Mouse (Mus musculus) brain, embryonic 18.5 days (tissue): ENCODE data around the gene Rpl6.

ENCODE experiments used
- DNase-seq: peaks from one replicate; pipeline ENCODE4 v3.0.0-alpha.2; 2012; ENCODE audit warnings: low read depth, low spot score

The Rpl6 gene

GRCm38 (mm10) chr5:121204132-121205089 is at the start of gene Rpl6:
TSS of gene Rpl6 (plus strand) at chr5:121204481.
- peak; percentile 80 for DNase-seq

GRCm38 (mm10) chr5:121156121-121156520 is 48.2 kb upstream of the Rpl6 start:
- DNase-seq, result no peak

- DNase-seq, result no peak
Observed at GRCm38 (mm10) chr5:121157017-121157416, 47.3 kb upstream of the Rpl6 start.

- no peak for DNase-seq
Observed at GRCm38 (mm10) chr5:121157489-121157888, 46.8 kb upstream of the Rpl6 start.

GRCm38 (mm10) chr5:121158966-121159365 is 45.3 kb upstream of the Rpl6 start:
- DNase-seq, result no peak

- DNase-seq, result no peak
Observed at GRCm38 (mm10) chr5:121162285-121162684, 42.0 kb upstream of the Rpl6 start.

GRCm38 (mm10) chr5:121162923-121163322 is 41.4 kb upstream of the Rpl6 start:
- DNase-seq, result no peak

GRCm38 (mm10) chr5:121166884-121167283 is 37.4 kb upstream of the Rpl6 start:
- DNase-seq, result no peak

- no peak for DNase-seq
Observed at GRCm38 (mm10) chr5:121169588-121169987, 34.7 kb upstream of the Rpl6 start.

GRCm38 (mm10) chr5:121172835-121173234 is 31.4 kb upstream of the Rpl6 start:
- no peak for DNase-seq

- no peak for DNase-seq
Observed at GRCm38 (mm10) chr5:121179077-121179857, 25.0 kb upstream of the Rpl6 start.

- DNase-seq, result no peak
Observed at GRCm38 (mm10) chr5:121183269-121183668, 21.0 kb upstream of the Rpl6 start.

GRCm38 (mm10) chr5:121184375-121184774 is 19.9 kb upstream of the Rpl6 start:
- DNase-seq, result no peak

- no peak for DNase-seq
Observed at GRCm38 (mm10) chr5:121184945-121185551, 19.2 kb upstream of the Rpl6 start.

GRCm38 (mm10) chr5:121187580-121188001 is 16.7 kb upstream of the Rpl6 start:
- DNase-seq, result no peak

GRCm38 (mm10) chr5:121188265-121188664 is 16.0 kb upstream of the Rpl6 start:
- no peak for DNase-seq

- DNase-seq, result no peak
Observed at GRCm38 (mm10) chr5:121189182-121189581, 15.1 kb upstream of the Rpl6 start.

GRCm38 (mm10) chr5:121190210-121190835 is 14.0 kb upstream of the Rpl6 start:
- DNase-seq, result no peak

GRCm38 (mm10) chr5:121190836-121191583 is 13.3 kb upstream of the Rpl6 start, which contains the start of gene Ptpn11:
TSS of gene Ptpn11 (minus strand) at chr5:121191397.
- peak; percentile 57 for DNase-seq

GRCm38 (mm10) chr5:121191584-121191906 is 12.7 kb upstream of the Rpl6 start:
- DNase-seq, result no peak

- DNase-seq, result no peak
Observed at GRCm38 (mm10) chr5:121194173-121194572, 10.1 kb upstream of the Rpl6 start.
